Mouse (Mus musculus) embryo, embryonic 11 days (tissue): ENCODE data around the gene Oas1f.
A peak's percentile ranks its signal among the peaks of the same experiment; 100 is the strongest.
"Not testable (repeated sequence)": the region's sequence is repeated elsewhere in the genome, so short reads cannot be mapped to it uniquely, and the experiment has no call there.

Experiments
- DNase-seq: peaks from one replicate; pipeline ENCODE4 v3.0.0-alpha.2; 2015

The Oas1f gene

DNA sequence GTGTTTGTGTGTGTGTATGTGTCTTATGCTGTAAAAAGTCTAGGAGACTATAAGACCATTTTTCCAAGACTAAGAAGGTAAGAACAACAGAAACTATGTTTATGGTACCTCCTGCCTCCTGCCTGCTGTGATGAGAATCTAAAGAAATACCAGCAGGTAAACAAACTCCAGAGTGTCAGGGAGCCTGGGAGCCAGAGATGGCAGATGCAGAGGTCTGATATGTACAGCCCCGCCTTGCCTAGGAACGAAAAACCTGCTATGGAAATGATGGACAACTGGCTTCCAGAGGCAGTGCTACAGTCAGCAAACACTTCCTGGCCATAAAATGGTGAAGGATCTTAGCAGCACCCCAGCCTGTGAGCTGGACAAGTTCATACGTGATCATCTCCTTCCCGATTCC is at the start of gene Oas1f:
TSS of gene Oas1f (plus strand) at position 301 of the 400 bp plus-strand sequence.
- DNase-seq: no peak

DNA sequence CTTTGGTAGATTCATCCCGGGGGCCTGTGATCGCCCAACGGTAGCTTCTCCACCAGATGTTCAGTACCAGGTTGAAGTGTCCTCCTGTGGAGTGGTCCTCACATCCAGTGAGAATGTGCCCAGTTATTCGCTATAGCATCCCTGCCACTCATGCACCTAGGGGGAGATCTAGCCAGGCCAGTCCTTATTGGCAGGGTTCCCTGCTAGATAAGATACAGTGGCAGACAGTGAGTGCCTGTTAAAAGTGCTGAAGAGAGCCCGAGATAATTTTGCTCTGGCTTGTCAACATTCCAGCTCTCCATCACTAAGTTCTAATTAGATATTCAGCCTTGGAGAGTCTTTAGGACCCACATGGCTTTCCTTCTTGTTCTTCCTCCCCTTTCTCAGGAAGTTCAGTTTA is 49.0 kb upstream of the Oas1f start:
- DNase-seq: not testable (repeated sequence)

DNA sequence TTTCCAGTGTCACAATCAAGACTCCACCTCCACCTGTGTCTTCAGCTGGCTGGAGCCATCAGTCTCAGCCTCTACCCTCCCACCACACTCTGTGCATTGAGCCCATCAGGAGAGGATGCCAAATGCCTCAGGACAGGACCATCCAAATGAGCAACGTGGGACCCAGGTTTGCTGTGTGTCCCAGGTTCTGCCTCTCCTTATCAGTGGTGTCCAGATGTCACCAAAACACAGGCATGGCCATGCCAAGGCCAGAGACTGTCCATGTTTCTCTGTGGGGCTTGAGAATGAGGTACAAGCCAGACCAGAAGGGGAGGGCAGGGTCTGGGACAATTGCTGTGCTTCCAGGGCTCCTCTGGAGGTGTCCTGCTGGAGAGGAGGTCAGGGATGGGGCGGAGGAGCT is 48.2 kb upstream of the Oas1f start:
- not testable (repeated sequence) for DNase-seq

DNA sequence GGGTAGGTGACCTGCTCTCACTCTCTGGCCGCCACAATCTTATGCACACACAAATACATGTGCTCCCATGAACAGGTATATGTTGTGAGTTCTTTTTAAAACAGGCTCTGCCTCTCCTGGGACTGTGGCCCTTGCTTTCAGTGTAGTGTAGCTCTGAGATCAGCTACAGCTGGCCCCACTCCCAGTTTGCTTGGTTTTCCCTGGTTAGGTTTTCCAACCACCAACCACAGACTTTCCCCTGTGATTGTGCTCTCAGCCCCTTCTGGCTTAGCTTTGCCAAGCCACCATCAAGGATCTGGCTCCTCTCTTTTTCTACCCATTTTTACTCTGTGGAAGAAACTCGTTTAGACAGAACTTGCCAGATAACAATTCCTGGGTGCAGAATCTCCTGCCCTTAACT is 43.6 kb upstream of the Oas1f start:
- no peak for DNase-seq

DNA sequence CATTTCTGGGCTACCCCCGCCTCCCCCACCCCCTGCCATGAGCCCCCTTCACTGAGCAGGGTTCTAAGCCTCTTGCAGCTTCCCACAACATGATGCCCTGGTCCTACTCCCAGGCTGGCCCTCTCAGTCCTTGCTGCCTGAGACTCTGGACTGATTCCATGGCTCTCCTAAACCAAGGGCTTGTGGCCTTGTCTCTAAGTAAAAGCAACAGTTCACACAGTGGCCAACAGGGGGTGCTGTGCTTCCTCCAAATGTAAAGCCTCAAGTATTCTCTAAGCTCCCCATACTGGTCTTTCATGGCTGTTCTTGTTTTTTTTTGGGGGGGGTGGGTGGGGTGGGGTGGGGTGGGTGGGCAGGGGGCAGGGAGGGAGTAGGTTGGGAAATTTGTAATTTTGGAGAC is 40.7 kb upstream of the Oas1f start:
- DNase-seq: peak; percentile 56

DNA sequence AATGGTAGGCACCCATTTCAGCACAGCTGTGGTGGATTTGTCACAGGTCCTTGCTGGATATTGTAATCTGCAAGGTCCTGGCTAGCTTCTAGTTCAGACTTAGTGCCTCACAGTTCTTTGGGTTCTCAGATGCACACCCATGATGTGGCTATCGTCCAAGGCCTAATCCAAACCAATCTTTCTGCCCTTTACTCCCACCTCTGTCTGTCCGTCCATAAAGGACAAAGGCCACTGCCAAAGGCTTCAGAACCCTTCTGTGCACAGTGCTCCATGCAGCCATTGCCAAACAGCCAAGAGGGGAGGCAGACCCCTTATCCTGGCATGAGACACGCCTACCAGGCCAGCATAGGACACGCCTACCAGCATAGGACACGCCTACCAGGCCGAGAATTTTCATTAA is 38.0 kb upstream of the Oas1f start:
- no peak for DNase-seq

DNA sequence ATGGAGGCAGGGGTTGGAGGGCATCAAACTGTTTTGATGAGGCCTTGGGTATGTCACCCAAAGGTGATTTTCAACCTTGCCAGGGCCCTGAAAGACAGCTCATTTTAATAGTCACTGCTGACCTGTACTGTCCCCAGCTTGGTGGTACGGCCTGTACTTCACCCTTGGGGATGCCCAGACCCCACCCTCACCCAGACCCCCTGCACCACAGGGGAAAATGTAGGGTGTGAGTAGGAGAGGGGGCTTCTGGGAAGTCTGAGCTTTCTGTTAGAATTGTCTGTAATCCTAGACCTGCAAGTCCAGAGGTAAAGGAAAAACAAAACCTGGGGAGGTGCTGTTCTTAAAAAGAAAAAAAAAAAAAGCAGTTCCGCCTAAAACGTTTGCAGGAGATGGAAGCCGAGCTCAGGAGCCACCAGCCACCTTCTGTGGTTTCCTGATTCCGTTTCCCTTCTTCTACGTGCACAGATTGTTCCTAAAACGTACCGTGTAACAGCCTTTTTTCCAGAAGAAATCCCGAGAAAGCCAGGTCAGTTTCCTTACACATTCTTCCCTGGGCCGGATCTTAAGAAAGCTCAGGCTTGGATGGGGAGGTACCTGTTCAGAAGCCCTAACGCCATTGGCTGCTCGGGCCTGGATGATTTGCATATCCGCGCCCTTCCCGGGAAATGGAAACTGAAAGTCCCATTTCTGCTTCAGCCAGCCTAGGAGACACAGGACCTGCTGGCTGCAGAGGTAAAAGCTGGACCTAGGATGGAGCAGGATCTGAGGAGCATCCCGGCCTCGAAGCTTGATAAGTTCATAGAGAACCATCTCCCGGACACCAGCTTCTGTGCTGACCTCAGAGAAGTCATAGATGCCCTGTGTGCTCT is 35.0 kb upstream of the Oas1f start, which contains the start of gene Oas1c:
TSS of gene Oas1c (minus strand) at position 564 of the 869 bp plus-strand sequence.
- DNase-seq: peak; percentile 92

DNA sequence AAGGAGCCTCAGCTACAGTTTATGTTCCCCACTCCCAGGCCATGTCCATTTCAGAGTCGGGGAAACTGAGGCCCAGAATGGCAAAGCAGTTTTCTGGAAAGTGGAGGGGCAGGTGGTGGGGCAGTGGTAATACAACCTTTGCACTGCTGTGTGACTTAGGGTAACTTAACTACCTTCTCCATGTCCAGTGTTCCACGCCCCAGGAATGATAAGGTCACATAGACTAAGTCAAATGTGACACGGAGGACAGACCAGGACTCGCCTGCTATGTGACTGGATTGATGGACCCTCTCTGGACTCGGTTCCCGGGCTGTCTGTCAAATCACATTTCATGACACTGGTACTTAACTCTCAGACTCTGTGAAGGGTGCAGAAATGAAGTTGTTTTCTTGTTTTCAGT is 34.1 kb upstream of the Oas1f start:
- DNase-seq: no peak

DNA sequence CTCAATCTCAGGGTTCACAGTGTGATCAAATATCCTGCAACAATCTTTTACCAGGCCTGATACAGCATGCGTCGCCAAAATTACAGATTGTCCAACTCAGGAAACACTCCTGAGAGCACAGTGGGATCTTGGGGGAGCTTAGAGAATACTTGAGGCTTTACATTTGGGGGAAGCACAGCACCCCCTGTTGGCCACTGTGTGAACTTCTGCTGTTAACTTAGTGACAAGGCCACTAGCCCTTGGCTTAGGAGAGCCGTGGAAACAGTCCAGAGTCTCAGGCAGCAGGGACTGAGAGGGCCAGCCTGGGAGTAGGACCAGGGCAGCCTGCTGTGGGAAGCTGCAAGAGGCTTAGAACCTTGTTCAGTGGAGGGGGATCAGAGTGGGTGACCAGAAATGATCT is 31.2 kb upstream of the Oas1f start:
- DNase-seq: no peak

DNA sequence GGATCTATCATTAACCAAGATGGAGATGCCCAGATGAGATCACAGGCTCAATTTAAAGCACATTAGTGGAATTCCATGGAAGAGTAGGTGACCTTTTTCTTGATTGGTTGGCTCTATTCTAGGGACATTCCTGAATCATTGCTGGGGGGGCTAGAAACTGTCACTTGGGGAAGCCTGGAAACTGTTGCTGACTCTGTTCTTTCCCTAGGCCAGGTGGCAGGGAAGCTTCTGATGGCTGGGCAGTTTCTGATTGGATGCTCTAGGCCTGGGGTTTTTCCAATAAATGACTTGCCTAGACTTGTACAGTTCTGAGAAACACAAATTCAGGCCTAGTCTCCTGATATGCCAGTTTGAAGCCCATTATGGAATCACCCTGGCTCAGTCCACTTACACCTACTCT is 28.2 kb upstream of the Oas1f start:
- no peak for DNase-seq

DNA sequence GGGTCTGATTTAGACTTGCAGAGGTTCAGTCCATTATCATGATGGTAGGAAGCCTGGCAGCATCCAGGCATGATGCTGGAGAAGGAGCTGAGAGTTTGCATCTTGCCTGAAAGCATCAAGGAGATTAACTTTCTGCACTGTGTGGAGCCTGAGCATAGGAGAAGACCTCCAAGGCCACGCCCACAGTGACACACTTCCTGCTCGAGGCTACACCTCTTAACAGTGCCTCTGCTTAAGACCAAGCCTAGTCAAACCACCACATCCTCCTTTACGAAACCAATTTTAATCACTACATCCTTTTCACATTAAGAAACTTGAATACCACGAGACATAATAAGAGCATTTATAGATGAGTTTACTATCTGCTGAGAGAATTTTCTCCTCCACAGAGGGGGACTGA is 16.1 kb upstream of the Oas1f start:
- DNase-seq: no peak

DNA sequence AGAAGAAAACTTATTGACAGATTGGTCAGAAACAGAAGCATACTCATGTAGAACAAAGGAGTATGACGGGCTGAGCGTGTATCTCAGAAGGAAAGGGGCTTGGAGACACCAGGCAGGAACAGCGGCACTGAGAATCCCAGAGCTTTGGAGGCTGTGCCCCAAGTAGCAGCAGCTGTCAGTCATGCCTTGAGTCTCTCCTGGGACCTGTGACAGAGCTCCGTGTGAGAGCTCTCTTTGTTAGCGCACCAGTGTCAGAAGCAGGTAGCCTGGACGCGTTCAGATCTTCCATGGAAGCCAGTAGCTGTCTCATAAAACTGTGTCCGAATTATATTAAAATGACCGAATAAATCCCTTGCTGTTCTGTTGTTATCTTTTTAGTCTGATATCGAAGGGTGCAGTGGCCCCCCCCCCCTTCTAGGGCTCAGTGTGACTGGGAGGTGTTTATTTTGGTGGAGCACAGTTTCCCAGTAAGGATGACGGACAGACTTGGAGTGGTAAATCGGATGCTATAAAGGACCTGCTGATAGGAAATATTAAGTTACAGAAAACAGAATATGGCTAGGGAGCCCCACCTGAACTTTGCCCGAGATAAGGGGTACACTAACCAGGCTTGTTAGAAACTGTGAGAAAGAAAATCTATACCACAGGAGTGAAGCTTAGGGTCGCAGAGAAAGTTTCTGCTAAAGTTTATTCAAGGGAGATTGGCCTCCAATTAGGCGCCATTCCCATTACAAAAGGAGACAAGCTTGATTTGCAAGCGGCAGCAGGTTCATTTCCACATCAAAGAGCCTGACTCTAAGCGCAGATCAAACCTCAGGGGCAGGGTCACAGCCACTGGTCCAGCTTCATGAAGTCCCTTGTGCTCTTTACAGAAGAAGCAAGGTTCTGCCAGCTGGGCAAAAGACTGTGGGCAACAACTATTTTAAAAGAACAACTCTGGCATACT is 13.6 kb upstream of the Oas1f start:
- DNase-seq: peak; percentile 44

DNA sequence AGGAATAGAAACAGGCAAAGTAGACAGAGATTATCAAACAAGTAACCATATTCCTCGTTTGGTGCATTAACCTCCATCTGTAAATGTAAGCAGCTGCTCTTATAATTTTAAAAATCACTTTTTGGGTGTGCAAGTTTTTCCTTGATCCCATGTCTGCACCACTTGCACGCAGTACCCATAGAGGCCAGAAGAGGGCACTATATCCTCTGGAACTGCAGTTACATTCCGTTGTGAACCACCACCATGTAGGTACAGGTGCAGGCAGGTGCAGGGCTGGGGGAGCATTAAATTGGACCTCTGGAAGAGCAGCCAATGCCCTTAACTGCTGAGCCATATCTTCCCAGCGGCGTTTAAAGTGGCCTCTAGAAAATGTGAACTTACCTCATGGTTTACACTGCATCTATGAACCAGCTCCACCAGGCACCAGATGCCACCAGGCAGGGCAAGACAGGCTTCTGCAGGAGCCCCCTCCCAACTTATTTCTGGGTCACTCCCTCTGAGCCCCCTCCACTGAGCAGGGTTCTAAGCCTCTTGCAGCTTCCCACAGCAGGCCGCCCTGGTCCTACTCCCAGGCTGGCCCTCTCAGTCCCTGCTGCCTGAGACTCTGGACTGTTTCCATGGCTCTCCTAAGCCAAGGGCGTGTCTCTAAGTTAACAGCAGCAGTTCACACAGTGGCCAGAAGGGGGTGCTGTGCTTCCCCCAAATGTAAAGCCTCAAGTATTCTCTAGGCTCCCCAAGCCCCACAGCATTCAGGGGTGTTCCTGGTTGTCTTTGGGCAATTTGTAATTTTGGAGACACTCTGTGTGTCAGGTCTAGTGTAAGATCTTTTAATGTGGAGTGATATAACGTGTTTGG is 10.2 kb upstream of the Oas1f start:
- peak; percentile 43 for DNase-seq

DNA sequence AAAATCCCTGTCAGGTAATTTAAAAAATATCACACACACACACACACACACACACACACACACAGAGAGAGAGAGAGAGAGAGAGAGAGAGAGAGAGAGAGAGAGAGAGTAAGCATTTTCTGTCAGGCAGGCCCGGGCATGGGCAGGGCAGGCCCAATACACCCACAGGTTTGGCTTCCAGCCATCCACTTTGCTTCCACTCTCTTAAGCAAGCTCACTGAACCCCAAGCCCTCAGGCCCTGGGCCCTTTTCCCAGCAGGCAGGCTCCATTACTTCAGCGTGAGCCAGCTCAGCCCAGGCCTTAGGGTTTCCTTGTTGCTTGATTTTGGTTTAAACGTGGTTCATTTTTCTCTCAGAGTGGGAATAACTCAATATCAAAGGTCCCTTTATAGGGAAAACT is 2.5 kb upstream of the Oas1f start:
- DNase-seq: no peak

DNA sequence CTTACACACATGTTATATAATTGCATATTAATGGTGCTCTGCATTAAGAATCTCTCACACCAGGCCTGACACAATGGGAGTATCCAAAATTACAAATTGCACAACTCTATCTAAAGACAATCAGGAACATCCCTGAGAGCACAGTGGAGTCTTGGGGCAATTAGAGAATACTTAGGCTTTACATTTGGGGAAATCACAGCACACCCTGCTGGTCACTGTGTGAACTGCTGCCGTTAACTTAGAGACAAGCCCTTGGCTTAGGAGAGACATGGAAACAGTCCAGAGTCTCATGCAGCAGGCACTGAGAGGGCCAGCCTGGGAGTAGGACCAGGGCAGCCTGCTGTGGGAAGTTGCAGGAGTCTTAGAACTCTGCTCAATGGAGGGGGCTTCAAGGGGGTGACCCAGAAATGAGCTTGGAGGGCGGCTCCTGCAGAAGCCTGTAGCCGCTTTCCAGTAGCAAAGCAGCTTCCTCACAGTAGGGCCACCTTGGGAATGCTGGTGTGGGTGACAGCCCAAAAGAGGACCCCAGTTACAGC is 2.5 kb downstream of the Oas1f start:
- DNase-seq: peak; percentile 46

DNA sequence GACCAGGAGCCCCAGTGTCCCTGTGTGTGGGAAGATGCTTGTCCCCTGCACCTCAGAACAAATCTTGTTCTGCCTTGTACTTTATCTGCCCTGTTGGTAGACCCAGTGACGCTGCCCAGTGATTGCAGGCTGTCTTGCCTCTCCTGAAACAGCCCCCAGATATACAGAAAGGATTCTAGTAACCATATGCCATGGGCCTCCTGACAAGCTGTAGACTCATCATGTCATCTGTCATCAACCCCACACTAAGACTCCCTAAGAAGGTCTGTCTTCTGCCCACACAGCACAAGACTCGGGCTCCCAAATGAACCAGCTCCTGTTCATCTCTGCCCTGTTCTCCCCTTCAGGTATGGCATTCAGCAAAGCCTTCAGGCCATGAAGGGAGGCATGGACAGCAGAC is 12.1 kb downstream of the Oas1f start:
- no peak for DNase-seq

DNA sequence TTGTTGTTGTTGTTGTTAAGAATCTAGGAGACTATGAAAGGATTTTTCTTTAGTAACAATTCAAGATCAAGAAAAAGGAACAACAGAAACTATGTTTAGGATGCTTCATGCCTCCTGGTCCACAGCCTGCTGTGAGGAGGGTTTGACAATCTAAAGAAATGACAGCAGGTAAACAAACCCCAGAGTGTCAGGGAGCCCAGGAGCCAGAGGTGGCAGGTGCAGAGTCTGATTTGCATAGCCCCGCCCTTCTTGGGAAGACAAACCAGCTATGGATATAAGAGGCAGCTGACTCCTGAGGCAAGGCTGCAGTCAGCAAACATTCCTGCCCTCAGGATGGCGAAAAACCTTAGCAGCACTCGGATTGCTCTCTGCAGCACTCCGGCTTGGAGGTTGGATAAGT is 14.0 kb downstream of the Oas1f start, which contains the start of gene Oas1h:
TSS of gene Oas1h (plus strand) at position 301 of the 400 bp plus-strand sequence.
- no peak for DNase-seq

DNA sequence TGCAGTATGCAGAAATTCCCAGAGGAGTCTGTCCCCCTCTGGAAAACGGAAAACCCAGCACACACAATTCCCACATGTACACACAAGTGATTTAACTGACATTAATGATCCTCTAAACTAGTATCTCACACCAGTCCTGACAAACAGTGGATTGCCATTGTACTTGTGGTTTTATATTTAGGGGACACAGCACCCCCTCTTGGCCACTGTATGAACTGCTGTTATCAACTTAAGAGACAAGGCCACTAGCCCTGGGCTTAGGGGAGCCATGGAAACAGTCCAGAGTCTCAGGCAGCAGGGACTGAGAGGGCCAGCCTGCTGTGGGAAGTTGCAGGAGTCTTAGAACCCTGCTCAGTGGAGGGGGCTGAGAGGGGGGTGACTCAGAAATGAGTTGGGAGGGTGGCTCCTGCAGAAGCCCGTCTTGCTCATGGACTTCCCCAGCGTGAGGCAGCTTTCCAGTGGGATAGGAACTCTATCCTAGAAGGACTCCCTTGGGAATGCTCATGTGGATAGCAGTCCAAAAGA is 18.2 kb downstream of the Oas1f start:
- DNase-seq: peak; percentile 28

DNA sequence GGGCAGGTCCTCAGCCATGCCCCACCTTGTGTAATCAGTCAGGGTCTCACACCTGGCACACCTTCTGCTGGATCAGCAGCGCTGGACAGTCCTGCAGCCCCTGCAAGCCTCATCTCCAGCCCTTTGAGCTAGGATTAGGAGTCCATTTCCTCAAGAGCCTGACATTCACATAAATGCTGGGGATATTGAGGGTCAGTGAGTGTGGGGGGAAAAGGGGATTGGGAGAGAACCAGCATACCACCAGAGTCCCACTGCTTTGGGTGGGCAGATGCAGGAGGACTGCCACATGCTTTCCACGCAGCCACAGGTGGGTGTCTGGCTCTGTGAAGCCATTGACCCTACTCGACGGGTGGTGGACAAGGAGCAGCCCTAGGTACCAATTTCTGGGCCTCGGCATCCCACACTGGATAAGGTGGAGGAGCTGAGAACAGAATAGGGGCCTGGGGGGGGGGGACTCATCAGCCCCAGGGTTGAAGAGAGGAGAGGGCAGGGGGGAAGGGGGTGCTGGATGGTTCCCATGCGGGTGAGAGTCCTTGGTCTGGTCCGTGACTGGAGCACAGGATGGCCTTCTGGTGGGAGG is 22.4 kb downstream of the Oas1f start:
- DNase-seq: no peak

DNA sequence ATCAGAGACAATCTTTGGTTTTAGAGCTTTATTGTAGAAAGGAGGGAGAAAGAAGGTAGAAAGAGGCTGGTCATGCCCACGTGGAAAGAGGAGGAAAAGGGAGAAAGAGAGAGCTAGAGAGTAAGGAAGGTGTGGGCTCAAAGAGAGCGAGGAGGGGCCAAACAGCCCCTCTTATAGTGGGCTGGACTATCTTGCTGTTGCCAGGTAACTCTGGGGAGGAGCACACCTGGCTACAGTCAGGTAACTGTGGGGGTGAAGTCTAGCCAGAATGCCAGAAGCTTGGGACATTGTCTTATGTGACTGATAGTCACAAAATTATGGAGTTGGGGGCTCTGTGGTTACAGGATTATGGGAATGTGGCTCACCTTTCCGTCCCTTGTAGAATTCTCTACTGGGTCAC is 22.9 kb downstream of the Oas1f start:
- DNase-seq: no peak

DNA sequence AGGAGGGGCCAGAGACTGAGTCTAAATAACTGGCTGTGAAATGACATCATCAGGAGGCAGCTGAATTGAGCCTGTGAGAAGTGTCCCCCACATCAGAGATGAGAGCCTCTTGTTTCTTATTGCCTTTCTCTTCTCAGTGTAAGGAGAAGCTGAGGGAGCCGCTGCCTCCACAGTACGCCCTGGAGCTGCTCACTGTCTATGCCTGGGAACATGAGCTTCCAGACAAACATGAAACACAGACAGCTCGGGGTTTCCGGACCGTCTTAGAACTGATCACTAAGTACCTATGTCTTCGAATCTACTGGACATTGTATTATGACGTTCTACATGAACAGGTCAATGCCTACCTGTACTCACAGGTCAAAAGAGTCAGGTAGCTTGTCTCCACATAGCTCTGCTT is 23.6 kb downstream of the Oas1f start:
- DNase-seq: no peak

DNA sequence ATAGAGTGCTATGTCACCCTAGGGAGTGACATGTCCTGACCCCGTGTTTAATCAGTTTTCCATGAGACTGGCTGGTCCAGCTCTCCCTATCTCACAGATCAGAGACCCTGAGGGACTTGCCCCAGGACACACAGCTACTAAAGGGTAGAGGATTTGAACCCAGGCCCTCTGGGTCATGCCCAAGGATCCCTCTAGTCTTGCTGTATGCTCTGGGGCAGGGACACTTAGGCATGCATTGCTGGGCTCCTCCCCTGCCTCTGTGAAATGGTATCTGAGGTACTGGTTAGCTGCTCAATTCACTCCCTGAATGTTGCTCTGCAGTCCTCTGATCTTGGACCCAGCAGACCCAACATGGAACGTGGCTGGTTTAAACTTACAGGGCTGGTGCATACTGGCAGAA is 24.3 kb downstream of the Oas1f start:
- no peak for DNase-seq
